Mouse (Mus musculus) liver, embryonic 12.5 days (tissue): Measurements from ENCODE around the gene Sirt1. TPM values are rescaled to one million over a fixed set of nuclear protein-coding genes. Genes with fewer than 3 reads are reported as not detected.
A peak's percentile ranks its signal among the peaks of the same experiment; 100 is the strongest.

Experiments used
- ATAC-seq: fragments of 200-750 bp; cut with Nextera tagmentation; 2 replicates; pipeline ENCODE4 v1.8.0; 2017; ENCODE audit warnings: moderate number of reproducible peaks, mild to moderate bottlenecking, moderate library complexity
- H3K27ac ChIP-seq: fragments of 300-500 bp; sonication (generic); 2 replicates; pipeline ENCODE4 v1.5.1; 2016; ENCODE audit warnings: mild to moderate bottlenecking
- H3K27me3 ChIP-seq: fragments of 300-500 bp; sonication (generic); replicated peaks from 2 replicates; pipeline ENCODE4 v1.6.1; 2016; ENCODE audit warnings: mild to moderate bottlenecking, moderate library complexity
- H3K36me3 ChIP-seq: fragments of 300-500 bp; sonication (generic); 2 replicates; pipeline ENCODE4 v1.6.1; 2016; ENCODE audit warnings: mild to moderate bottlenecking, moderate library complexity
- H3K4me1 ChIP-seq: fragments of 300-500 bp; sonication (generic); 2 replicates; pipeline ENCODE4 v1.6.1; 2016
- H3K4me2 ChIP-seq: fragments of 300-500 bp; sonication (generic); 2 replicates; pipeline ENCODE4 v1.6.1; 2016; ENCODE audit warnings: mild to moderate bottlenecking, moderate library complexity
- H3K4me3 ChIP-seq: fragments of 300-500 bp; sonication (generic); 2 replicates; pipeline ENCODE4 v1.5.1; 2016; ENCODE audit warnings: mild to moderate bottlenecking, moderate library complexity
- H3K9ac ChIP-seq: fragments of 300-500 bp; sonication (generic); 2 replicates; pipeline ENCODE4 v1.6.1; 2016; ENCODE audit warnings: mild to moderate bottlenecking, moderate library complexity
- H3K9me3 ChIP-seq: fragments of 300-500 bp; sonication (generic); replicated peaks from 2 replicates; pipeline ENCODE4 v1.6.1; 2016; ENCODE audit warnings: mild to moderate bottlenecking, moderate library complexity
- WGBS: fragments of 180-500 bp; shearing (Covaris S2); methylation state at CpG from one replicate; pipeline ENCODE4 v1.1.7; 2016; ENCODE audit not compliant: insufficient replicate concordance; 5-methylcytosine and 5-hydroxymethylcytosine counted together
- polyA plus RNA-seq: library from polyadenylated mRNA; unstranded; fragments of >200 nt; fragmentation: Nextera tagmentation; extraction: Ambion mirVana; gene quantifications from 2 replicates; pipeline ENCODE4 v1.2.1, GENCODE M21; 2016

The Sirt1 gene
- polyA plus RNA-seq, 1 experiment from 2014 or later, result 6.0 TPM

DNA sequence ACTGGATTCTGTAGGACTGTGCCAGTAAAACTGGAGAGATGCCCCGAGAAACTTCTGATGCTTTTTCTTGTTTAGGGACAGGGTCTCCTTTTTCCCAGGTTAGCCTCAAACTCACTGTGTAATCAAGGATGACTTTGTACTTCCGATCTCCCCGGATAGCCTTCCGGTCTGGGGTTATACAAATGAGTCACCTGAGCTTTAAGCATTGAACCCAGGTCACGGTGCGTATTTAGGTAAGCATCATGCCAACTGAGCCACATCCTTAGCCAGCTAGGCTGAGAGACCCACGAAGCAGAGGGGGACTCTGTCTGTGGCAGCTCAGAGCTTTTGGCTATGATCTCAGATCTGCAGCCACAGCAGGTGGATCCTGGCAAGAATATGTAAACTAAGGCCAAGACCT, 30.8 kb downstream of the Sirt1 start:
- 0 out of 2 replicates have a peak, but pooled peaks cover 5% of the 10 kb centered on the region for H3K9me3 ChIP-seq
- no peaks in the 10 kb centered on the region for H3K36me3 ChIP-seq
- no peak overlapping the region for H3K4me2 ChIP-seq
- 71% methylated on average over 7 of the region's 7 CpGs for WGBS
- H3K9ac ChIP-seq, result no peak overlapping the region
- no peaks in the 10 kb centered on the region for H3K4me1 ChIP-seq
- H3K27me3 ChIP-seq, result no peaks in the 10 kb centered on the region
- no peak for ATAC-seq
- no peak overlapping the region for H3K4me3 ChIP-seq
- no peak overlapping the region for H3K27ac ChIP-seq

DNA sequence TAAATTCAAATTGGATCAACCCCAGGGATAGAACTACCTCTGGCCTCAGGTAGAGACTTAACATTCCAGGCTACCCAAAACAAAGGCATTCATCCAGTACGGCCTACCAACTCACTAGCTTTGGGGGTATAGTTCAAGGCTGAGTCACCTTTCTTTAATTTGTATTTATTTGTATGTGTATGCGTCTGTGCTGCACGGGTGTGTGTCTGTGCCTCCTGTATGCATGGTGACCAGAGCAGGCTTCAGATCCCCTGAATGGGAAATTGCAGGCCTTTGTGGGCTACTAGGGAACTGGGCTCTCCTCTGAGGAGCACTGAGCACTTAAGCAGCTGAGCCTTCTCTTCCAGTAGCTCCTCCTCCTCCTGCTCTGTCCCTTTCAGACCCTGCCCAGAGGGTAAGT, 33.2 kb downstream of the Sirt1 start:
- Histone ChIP-seq H3K9ac (no peak overlapping the region), H3K27me3 (no peaks in the 10 kb centered on the region), H3K4me1 (no peaks in the 10 kb centered on the region), H3K9me3 (peaks cover 5% of the 10 kb centered on the region; the same call in 1 of the 2 replicates), H3K36me3 (no peaks in the 10 kb centered on the region), H3K4me3 (no peak overlapping the region), H3K27ac (no peak overlapping the region), H3K4me2 (no peak overlapping the region)
- no peak for ATAC-seq
- 54% methylated on average over 3 of the region's 3 CpGs for WGBS

DNA sequence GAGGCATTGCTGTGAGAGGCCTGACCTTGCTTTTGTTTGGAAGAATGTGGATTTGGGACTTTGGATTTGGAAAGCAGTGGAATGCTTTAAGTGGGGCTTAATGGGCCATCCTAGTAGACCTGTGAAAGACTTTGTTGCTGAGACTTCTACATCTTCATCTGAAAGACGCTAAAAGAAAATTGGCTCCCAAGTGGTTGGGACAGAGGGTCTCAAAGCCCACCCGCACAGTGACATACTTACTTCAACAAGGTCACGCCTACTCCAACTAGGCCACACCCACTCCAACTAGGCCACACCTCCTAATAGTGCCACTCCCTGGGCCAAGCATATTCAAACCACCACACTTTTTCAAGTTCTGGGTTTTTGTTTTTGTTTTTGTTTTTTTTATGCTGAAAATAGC, 36.8 kb downstream of the Sirt1 start:
- no peak overlapping the region for H3K9ac ChIP-seq

DNA sequence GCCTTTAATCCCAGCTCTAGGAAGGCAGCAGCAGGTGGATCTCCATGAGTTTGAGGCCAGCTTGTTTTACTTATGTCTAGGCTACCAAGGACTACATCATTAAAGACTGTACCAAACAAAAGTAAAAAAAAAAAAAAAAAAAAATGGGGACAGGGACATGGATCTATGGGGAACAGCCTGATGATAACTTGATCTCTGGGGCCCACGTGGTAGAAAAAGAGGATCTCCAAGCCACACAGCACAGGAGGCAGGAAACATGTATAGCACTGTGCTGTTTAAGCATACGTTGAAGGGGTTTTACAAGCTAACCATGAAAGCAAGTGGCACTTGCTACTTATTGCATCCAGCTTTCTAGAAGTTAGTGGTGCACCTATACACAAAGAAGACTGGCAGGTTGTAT, 40.2 kb downstream of the Sirt1 start:
- peaks cover 5% of the 10 kb centered on the region for H3K36me3 ChIP-seq
- no peak overlapping the region for H3K4me3 ChIP-seq
- no peak for ATAC-seq
- no peak overlapping the region for H3K9ac ChIP-seq
- H3K4me1 ChIP-seq, result peaks cover 22% of the 10 kb centered on the region
- H3K27ac ChIP-seq, result no peak overlapping the region
- no peak overlapping the region for H3K4me2 ChIP-seq
- H3K9me3 ChIP-seq, result peaks cover 4% of the 10 kb centered on the region; the same call in 1 of the 2 replicates
- H3K27me3 ChIP-seq, result no peaks in the 10 kb centered on the region
- 34% methylated on average over 2 of the region's 2 CpGs for WGBS

More for the DNA sequence above, 36.8 kb downstream of the Sirt1 start:
- Histone ChIP-seq H3K4me2 (no peak overlapping the region), H3K27ac (no peak overlapping the region), H3K36me3 (no peaks in the 10 kb centered on the region), H3K4me3 (no peak overlapping the region), H3K4me1 (peaks cover 6% of the 10 kb centered on the region), H3K9me3 (peaks cover 4% of the 10 kb centered on the region; the same call in 1 of the 2 replicates), H3K27me3 (no peaks in the 10 kb centered on the region)
- ATAC-seq, result no peak
- 84% methylated on average over 3 of the region's 3 CpGs for WGBS

DNA sequence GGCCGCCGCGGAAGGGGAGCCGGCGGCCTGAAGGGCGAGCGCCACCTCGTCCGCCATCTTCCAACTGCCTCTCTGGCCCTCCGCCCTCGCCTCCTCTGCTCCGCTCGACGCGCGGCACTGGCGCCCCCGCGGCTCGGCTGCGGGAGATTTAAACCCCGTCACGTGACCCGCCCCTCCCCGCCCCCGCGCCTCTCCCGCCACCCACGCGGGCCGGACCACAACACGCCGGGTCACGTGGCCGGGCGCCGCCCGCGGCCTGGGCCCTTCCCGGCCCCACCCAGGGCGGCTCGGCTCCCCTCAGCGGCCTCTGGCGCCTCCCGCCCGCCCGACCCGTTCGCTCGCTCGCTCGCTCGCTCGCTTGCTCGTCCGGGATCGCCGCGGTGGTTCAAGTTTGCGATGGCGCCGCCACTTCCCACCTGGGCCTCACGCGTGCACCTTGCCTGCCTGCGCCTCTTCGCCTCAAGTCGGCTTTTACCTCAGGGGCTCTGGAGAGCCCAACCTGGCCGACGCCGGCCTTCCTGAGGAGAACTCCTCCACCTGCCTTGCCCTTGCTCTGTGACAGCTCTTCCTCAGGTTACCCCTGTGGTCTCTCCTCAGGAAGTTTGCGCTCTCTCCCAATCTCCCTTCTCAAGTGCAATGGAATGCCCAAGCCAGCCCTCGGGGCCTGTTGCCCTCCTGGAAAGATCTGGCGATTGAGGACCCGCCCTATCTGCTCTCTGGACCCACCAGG, 42.4 kb downstream of the Sirt1 start:
- Histone ChIP-seq H3K4me2 (peak overlapping the region; percentile 82), H3K36me3 (peaks cover 27% of the 10 kb centered on the region), H3K9me3 (no peaks in the 10 kb centered on the region), H3K9ac (peak overlapping the region; percentile 94), H3K4me3 (peak overlapping the region; percentile 88), H3K4me1 (peaks cover 22% of the 10 kb centered on the region), H3K27me3 (no peaks in the 10 kb centered on the region), H3K27ac (peak overlapping the region; percentile 93)
- ATAC-seq, result peak; percentile 97
- under 1% methylated on average over 70 of the region's 74 CpGs for WGBS

DNA sequence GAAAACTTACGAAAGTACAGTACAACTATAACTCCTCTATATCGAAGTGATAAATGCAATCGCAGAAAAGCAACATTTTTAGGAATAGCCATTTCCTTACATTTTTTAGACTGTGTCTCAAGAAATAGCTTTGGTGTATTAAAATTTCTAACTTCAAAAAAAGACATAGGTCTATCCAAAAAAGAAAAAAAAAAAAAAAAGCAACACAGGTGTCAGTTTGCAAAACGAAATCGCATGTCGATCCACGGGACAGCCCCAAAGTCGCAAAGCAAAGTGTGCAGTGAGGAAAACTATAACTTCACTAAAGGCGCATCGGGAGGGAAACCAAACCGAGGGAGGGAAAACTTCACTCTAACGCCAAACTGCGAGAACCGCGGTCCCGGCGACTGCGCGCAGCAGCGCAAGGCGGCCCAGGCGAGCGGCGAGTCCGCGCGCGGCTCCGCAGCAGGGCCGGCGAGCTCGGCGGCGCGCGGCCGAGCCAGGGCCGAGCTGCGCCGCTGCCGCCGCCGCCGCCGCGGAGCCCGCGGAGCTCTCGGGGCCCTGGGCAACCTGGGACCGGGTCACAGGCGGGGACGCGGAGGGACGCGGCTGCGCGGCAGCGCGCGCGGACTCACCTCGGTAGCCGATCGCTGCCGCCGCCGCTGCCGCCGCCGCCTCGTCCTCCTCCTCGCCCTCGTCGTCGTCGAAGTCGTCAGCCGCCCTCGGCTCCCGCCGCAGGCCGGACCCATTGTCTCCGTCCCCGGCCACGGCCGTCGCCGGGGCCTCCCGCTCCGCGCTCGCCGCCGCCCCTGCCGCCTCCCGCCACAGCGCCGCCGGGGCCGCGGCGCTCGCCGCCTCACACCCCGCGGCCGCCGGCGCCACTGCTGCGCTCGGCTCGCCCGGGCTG, 43.3 kb downstream of the Sirt1 start:
- Histone ChIP-seq H3K36me3 (peaks cover 36% of the 10 kb centered on the region), H3K4me1 (peaks cover 22% of the 10 kb centered on the region), H3K9ac (peak overlapping the region; percentile 94), H3K9me3 (no peaks in the 10 kb centered on the region), H3K27ac (peak overlapping the region; percentile 93), H3K27me3 (no peaks in the 10 kb centered on the region), H3K4me3 (peak overlapping the region; percentile 88), H3K4me2 (peak overlapping the region; percentile 82)
- ATAC-seq, result peak; percentile 77
- WGBS, result under 1% methylated on average over 91 of the region's 113 CpGs

DNA sequence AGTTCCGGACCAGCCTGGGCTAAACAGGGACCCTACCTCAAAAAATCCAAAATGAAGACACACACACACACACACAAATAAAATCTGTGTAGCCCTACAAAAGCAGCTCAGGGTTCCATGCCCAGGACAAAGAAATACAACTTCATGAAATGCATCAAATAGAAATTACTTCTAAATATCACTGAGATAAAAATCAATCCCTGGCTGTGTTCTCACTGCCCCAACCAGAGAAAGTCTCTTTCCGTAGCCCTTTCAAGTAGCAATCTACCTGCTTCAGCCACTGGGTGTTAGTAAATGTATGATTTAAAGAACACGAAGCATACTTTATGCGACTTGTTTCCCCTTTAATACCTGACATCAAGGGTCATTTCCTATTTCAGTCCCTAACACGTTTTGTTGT, 44.2 kb downstream of the Sirt1 start:
- peaks cover 44% of the 10 kb centered on the region for H3K36me3 ChIP-seq
- H3K27me3 ChIP-seq, result no peaks in the 10 kb centered on the region
- peak overlapping the region; percentile 88 for H3K4me3 ChIP-seq
- peak overlapping the region; percentile 82 for H3K4me2 ChIP-seq
- peak overlapping the region; percentile 94 for H3K9ac ChIP-seq
- no peaks in the 10 kb centered on the region for H3K9me3 ChIP-seq
- peaks cover 22% of the 10 kb centered on the region for H3K4me1 ChIP-seq
- H3K27ac ChIP-seq, result no peak overlapping the region
- ATAC-seq, result no peak
- WGBS, result 27% methylated on average over 5 of the region's 5 CpGs

DNA sequence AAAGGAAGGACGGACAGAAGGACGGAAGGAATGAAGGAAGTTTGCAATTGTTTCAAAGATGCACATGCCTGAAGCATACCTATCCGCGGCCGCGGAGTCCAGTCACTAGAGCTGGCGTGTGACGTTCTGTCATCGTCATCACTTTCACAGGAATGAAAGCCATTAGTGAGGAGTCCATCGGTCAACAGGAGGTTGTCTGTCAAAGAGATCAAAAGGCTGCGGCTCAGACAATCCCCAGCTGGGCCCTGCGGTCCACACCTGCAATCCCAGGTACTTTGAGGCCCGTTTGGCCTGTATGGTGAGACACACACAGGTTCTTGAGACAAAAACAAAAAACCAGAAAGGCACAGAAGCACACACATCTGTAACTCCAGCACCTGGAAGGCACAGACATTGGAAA, 44.6 kb downstream of the Sirt1 start:
- peak overlapping the region; percentile 94 for H3K9ac ChIP-seq
- H3K36me3 ChIP-seq, result peaks cover 48% of the 10 kb centered on the region
- no peak overlapping the region for H3K27ac ChIP-seq
- ATAC-seq, result no peak
- peaks cover 22% of the 10 kb centered on the region for H3K4me1 ChIP-seq
- no peaks in the 10 kb centered on the region for H3K27me3 ChIP-seq
- H3K9me3 ChIP-seq, result no peaks in the 10 kb centered on the region
- H3K4me3 ChIP-seq, result peak overlapping the region; percentile 88
- H3K4me2 ChIP-seq, result peak overlapping the region; percentile 82
- whole genome bisulfite sequencing, result 72% methylated on average over 13 of the region's 13 CpGs

DNA sequence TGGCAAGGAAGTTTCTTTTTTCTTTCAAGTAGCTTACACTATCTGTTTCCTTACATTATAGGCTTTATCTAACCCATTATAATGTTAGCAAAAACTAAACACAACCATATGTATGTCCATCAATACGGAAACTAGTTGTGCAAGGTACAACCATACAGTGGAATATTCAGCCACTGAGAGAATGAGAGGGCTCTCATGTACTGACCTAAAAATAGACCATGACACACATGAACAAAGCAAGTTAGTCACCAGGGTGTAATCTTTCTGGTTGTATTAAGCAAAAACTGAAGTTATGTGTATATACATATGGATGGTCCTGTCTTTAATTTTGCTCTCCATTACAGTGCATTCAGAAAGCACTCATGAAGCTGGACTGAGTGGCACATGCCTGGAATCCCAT, 54.4 kb downstream of the Sirt1 start:
- Histone ChIP-seq H3K9ac (no peak overlapping the region), H3K4me2 (no peak overlapping the region), H3K9me3 (no peaks in the 10 kb centered on the region), H3K4me1 (no peaks in the 10 kb centered on the region), H3K4me3 (no peak overlapping the region), H3K36me3 (peaks cover 91% of the 10 kb centered on the region), H3K27ac (no peak overlapping the region), H3K27me3 (no peaks in the 10 kb centered on the region)
- ATAC-seq, result no peak
- WGBS, result 90% methylated on average over 1 of the region's 1 CpGs

DNA sequence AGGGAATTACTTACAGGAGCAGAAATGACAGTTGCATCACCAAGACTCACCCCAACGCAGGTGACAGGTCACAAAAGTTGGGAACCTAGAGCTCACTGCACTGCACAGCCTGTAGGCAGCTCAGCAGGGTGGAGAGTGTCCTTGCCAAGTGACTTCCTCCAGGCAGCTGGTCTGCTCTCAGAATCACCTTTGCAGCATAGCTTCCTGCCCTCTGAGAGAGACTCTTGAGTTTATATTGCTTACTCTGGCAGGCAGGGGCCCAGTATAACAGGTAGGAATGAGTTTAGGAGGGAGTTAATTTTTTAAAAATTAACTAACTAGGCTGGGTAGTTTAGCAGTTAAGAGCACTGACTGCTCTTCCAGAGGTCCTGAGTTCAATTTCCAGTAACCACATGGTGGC, 67.8 kb downstream of the Sirt1 start:
- H3K27ac ChIP-seq, result no peak overlapping the region
- no peak overlapping the region for H3K4me2 ChIP-seq
- H3K27me3 ChIP-seq, result no peaks in the 10 kb centered on the region
- ATAC-seq, result no peak
- H3K4me3 ChIP-seq, result no peak overlapping the region
- H3K9me3 ChIP-seq, result no peaks in the 10 kb centered on the region
- no peaks in the 10 kb centered on the region for H3K4me1 ChIP-seq
- 81% methylated on average over 1 of the region's 1 CpGs for WGBS
- peaks cover 89% of the 10 kb centered on the region for H3K36me3 ChIP-seq
- no peak overlapping the region for H3K9ac ChIP-seq

DNA sequence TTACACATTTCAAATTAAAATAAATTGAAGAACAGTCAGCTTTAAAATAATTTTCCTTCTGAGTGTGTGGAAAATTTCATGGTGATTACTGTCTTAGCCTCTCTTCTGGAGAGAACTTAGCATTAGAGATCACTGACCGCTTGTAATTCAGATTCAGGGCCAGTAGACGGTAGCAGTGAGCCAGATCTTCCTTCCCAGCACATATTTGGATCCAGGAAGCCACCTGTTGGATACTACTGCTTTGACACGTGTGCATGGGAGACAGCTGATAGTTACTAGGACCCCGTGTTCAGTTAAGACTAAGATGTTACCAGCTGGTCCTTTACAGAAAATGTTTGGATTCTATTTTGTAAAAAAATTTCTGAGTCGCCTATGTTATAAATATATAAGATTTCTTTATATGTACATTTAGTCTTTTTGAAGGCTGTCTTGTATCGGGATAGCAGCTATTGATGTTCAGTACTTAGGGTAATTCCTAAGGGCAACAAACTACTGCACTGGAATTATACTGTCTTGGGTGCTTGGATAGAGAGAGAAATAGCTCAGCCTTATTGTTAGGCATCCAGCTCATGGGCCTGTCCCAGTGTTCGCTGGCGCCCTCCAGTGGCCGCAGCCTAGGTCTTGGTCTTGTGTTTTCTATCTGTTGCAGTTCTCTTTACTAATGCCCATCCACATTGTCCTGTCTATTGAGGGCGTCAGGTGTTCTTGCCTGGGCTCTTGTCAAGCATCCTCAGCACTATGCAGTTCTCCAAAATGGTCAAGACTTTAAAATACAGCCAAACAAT, 72.7 kb downstream of the Sirt1 start:
- Histone ChIP-seq H3K4me3 (no peak overlapping the region), H3K9me3 (no peaks in the 10 kb centered on the region), H3K4me1 (no peaks in the 10 kb centered on the region), H3K27me3 (no peaks in the 10 kb centered on the region), H3K27ac (no peak overlapping the region), H3K9ac (no peak overlapping the region), H3K36me3 (peaks cover 88% of the 10 kb centered on the region), H3K4me2 (no peak overlapping the region)
- ATAC-seq, result peak; percentile 81
- WGBS, result 39% methylated on average over 10 of the region's 10 CpGs
